Mouse (Mus musculus): ENCODE measurements at regions not wholly inside any gene's neighbourhood (a gene's known extent, or its start where the extent isn't known, plus 50 kb on each side); places are given as distances from the start of the nearest gene placed in this dataset. TPM values are rescaled to one million over a fixed set of nuclear protein-coding genes. Genes with fewer than 3 reads are reported as not detected.

Small RNA genes lying in the stretch of these regions (microRNA-seq; reads per million reads assigned to microRNA genes)
- gene Gm24923 (not detected), gene Mir344-2 (not detected), gene Mir344f (21.1 reads per million, percentile 24 among the genes with 10 or more reads in this experiment), gene Mir344g (0.85 reads per million), gene Mir344i (not detected)

Measured in neural tube, embryonic 14.5 days (tissue).